Mouse (Mus musculus) lung, postnatal 0 days (tissue): ENCODE measurements around the gene Klhl29.
"Not testable (repeated sequence)": the region's sequence is repeated elsewhere in the genome, so short reads cannot be mapped to it uniquely, and the experiment has no call there.

Experiments
- CTCF ChIP-seq: IDR thresholded peaks from 2 replicates; pipeline ENCODE4 v1.5.1; 2016; ENCODE audit warnings: antibody characterized with exemption, mild to moderate bottlenecking
- EP300 ChIP-seq: IDR thresholded peaks from 2 replicates; pipeline ENCODE4 v1.6.1; 2016; ENCODE audit warnings: antibody characterized with exemption, mild to moderate bottlenecking, control low read depth

- TF ChIP-seq EP300, result peak; percentile 78
- not testable (repeated sequence) for TF ChIP-seq CTCF
Observed at GRCm38 (mm10) chr12:5344457-5344856, 31.0 kb downstream of the Klhl29 start.
